Mouse (Mus musculus): ENCODE measurements at regions not wholly inside any gene's neighbourhood (a gene's known extent, or its start where the extent isn't known, plus 50 kb on each side); places are given as distances from the start of the nearest gene placed in this dataset.
A peak's percentile ranks its signal among the peaks of the same experiment; 100 is the strongest.

GRCm38 (mm10) chr10:112774262-112774661 lies 154.5 kb downstream of the Atxn7l3b start:
- peaks cover 0 to 5% of the 10 kb centered on the region in 2 experiments; a peak in 2 of 4 replicates for H3K4me1 ChIP-seq (ENCODE audit: control insufficient read depth in 1 of 2, insufficient read depth in 2 of 2)
- no peaks in the 10 kb centered on the region for H3K79me2 ChIP-seq (replicated peaks; ENCODE audit: control insufficient read depth, extremely low read depth, insufficient read depth, poor library complexity, severe bottlenecking)
- H3K4me2 ChIP-seq (ENCODE audit: insufficient read depth, low read depth, poor library complexity, severe bottlenecking), result peak overlapping the region; percentile 82
- H3K9me3 ChIP-seq (replicated peaks; ENCODE audit: low read length), result no peaks in the 10 kb centered on the region
- dilution Hi-C loops (cut with MboI; ENCODE audit: extremely low pct_ligation_motif_present, extremely low pct_unique_long_range_greater_than_20kb, low sequenced_read_pairs) (no loop called here), in situ Hi-C loops (cut with MboI; ENCODE audit: low pct_ligation_motif_present, low pct_unique_long_range_greater_than_20kb, low sequenced_read_pairs) (loop anchor here (25.0 kb wide), 1 partner anchor 562 kb away; no protein-coding TSS in a partner anchor)
- H3K36me3 ChIP-seq (replicated peaks in 1 of 2; ENCODE audit: control insufficient read depth in 1 of 2, insufficient read depth in 1 of 2, low read length in 1 of 2), result no peaks in the 10 kb centered on the region
- TF ChIP-seq EP300 (IDR thresholded peaks at IDR 0.05; ENCODE audit: low read length) (peak; percentile 60), USF2 (conservative IDR thresholded peaks at IDR 0.05; ENCODE audit: low read depth, low read length) (no peak)
- H3K27ac ChIP-seq (ENCODE audit: insufficient read depth, low read depth), result no peak overlapping the region
- H3K27me3 ChIP-seq (replicated peaks), result no peaks in the 10 kb centered on the region
- no peak overlapping the region for H3K9ac ChIP-seq (ENCODE audit: insufficient read depth, low read depth)
- no peak overlapping the region for H3K4me3 ChIP-seq (replicated peaks in 1 of 3; ENCODE audit: low read depth in 2 of 3, low read length in 2 of 3, poor library complexity in 1 of 3)
- peak; percentile 59 for DNase-seq (ENCODE audit: extremely low read depth)

- in situ Hi-C loops (cut with MboI; ENCODE audit: low pct_ligation_motif_present, low pct_unique_long_range_greater_than_20kb, low sequenced_read_pairs), result no loop called here
- peak; percentile 43 for DNase-seq (ENCODE audit: extremely low read depth)
- Histone ChIP-seq H3K4me3 (replicated peaks in 1 of 3; ENCODE audit: low read depth in 2 of 3, low read length in 2 of 3, poor library complexity in 1 of 3) (no peak overlapping the region), H3K9ac (ENCODE audit: insufficient read depth, low read depth) (no peak overlapping the region), H3K9me3 (replicated peaks; ENCODE audit: low read length) (no peaks in the 10 kb centered on the region), H3K27ac (ENCODE audit: insufficient read depth, low read depth) (no peak overlapping the region), H3K79me2 (replicated peaks; ENCODE audit: control insufficient read depth, extremely low read depth, insufficient read depth, poor library complexity, severe bottlenecking) (no peaks in the 10 kb centered on the region), H3K4me1 (ENCODE audit: control insufficient read depth in 1 of 2, insufficient read depth in 2 of 2) (peaks cover 9 to 19% of the 10 kb centered on the region in 2 experiments), H3K27me3 (replicated peaks) (no peaks in the 10 kb centered on the region), H3K4me2 (ENCODE audit: insufficient read depth, low read depth, poor library complexity, severe bottlenecking) (no peak overlapping the region), H3K36me3 (replicated peaks in 1 of 2; ENCODE audit: control insufficient read depth in 1 of 2, insufficient read depth in 1 of 2, low read length in 1 of 2) (no peaks in the 10 kb centered on the region)
- dilution Hi-C loops (cut with MboI; ENCODE audit: extremely low pct_ligation_motif_present, extremely low pct_unique_long_range_greater_than_20kb, low sequenced_read_pairs), result no loop called here
- TF ChIP-seq BHLHE40 (IDR thresholded peaks at IDR 0.05; ENCODE audit: low read depth, low read length) (no peak), CTCF (conservative IDR thresholded peaks at IDR 0.05 in 1 of 2, IDR thresholded peaks at IDR 0.05 in 1 of 2; ENCODE audit: low read depth in 2 of 2, low read length in 2 of 2) (peak in 1 of 2 experiments; percentile 73; a peak in 2 of 4 replicates), MAFK (IDR thresholded peaks at IDR 0.05; ENCODE audit: insufficient replicate concordance, low read length) (no peak), SMC3 (IDR thresholded peaks at IDR 0.05; ENCODE audit: low read depth, low read length) (peak; percentile 83), CHD1 (IDR thresholded peaks at IDR 0.05; ENCODE audit: low read depth, low read length) (no peak), ZKSCAN1 (IDR thresholded peaks at IDR 0.05; ENCODE audit: borderline replicate concordance, low read depth, low read length) (no peak), NRF1 (IDR thresholded peaks at IDR 0.05; ENCODE audit: low read depth, low read length) (no peak), JUN (IDR thresholded peaks at IDR 0.05; ENCODE audit: insufficient read depth, low read depth, low read length) (no peak), IRF4 (IDR thresholded peaks at IDR 0.05; ENCODE audit: low read depth, low read length) (no peak), E2F4 (IDR thresholded peaks at IDR 0.05; ENCODE audit: insufficient replicate concordance, low read depth, low read length) (no peak), ZNF384 (IDR thresholded peaks at IDR 0.05; ENCODE audit: low read depth, low read length) (no peak), ELF1 (IDR thresholded peaks at IDR 0.05; ENCODE audit: low read depth, low read length) (no peak), ZC3H11A (IDR thresholded peaks at IDR 0.05; ENCODE audit: low read depth, low read length) (peak; percentile 73), POLR2AphosphoS2 (IDR thresholded peaks at IDR 0.05; ENCODE audit: low read depth, low read length) (no peak), NELFE (IDR thresholded peaks at IDR 0.05; ENCODE audit: low read depth, low read length) (no peak), USF2 (conservative IDR thresholded peaks at IDR 0.05; ENCODE audit: low read depth, low read length) (no peak), MEF2A (IDR thresholded peaks at IDR 0.05; ENCODE audit: borderline replicate concordance, low read depth, low read length) (no peak), PAX5 (IDR thresholded peaks at IDR 0.05; ENCODE audit: low read length) (no peak), RAD21 (IDR thresholded peaks at IDR 0.05; ENCODE audit: low read depth, low read length) (peak; percentile 83), HCFC1 (IDR thresholded peaks at IDR 0.05; ENCODE audit: low read depth, low read length) (no peak)
Measured at GRCm38 (mm10) chr10:112746683-112747082, 182.1 kb downstream of the Atxn7l3b start.
